Mouse (Mus musculus): ENCODE measurements at regions not wholly inside any gene's neighbourhood (a gene's known extent, or its start where the extent isn't known, plus 50 kb on each side); places are given as distances from the start of the nearest gene placed in this dataset.
"Not testable (repeated sequence)": the region's sequence is repeated elsewhere in the genome, so short reads cannot be mapped to it uniquely, and the experiment has no call there.

DNA sequence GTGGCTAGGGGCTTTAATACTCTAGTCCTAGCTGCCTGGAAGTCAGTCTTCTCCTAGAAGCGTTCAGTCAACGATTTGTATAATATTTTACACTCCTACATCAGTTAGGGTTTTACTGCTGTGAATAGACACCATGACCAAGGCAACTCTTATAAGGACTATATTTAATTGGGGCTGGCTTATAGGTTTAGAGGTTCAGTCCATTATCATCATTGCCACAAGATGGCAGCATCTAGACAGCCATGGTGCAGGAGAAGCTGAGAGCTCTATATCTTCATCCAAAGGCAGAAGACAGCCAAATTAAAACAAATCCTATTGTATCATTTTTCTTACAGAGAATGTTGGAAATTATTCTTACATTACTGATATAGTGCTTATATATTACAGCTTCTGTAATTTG, 167.0 kb upstream of the Ndn start:
- in situ Hi-C loops (cut with MboI, MseI): loop anchor here (5.0 kb wide), 1 partner anchor 73 kb away; no protein-coding TSS in a partner anchor

DNA sequence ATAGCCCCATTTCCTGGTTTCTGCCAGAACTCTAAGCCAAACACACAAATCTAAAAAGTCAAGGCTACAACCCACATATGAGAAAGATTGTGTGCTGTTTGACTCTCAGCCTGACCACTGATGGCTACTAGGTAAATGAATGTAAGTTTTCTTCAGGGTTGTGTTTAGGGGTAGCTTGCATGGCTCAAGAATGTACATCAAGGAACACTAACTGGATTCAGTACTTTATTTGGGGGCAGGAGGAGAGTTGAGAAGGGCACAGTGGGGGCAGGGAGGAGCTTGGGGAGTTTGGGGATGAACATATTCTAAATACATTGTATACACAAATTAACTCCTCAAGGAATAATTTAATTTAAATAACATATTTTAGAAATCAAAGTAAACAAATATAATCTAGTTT, 137.8 kb upstream of the Ndn start:
- in situ Hi-C loops (cut with MboI, MseI): no loop called here

DNA sequence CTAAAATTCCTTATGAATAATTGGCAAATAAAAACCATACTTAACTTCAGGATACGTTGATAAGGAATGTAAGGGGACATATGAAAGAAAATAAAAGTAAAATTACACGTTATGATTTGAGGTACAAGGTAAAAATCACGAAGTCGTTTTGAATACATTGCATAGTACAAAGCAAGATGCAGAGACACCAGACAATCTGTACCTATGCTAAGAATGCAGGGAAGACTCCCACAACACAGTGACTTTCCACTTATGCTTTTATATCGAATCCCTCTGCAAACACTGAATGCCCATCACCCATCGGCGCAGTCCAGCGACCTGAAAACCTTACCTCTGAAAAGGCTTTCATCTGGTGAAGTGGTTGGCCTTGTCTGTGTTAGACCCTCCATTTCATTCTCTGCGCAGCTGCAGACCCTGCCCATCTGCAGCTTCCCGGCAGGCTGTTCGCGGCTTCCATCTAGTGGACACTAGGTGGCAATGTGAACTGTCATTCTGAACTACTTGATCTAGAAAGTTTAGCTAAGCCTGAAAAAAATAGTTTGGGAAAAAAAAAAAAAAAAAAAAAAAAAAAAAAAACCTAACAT, 137.2 kb upstream of the Ndn start:
- in situ Hi-C loops (cut with MboI, MseI): no loop called here

DNA sequence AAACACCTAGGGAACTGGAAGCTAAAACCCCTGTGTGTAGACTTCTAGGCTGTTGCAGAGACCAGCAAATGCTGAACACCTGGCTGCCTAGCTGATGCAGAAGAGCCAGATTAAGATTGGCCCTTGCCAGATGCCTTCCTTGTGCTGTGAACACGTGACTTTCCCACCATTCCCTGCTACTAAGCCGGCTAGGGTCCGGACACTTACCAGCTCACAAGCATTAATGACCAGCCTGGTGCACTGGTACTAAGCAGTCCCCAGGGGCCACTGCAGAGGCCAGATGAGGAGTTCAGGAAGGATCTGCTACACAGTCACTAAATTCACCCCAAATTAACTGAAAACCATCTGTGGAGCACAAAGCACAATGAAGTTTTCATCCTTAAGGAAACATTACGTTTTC, 121.2 kb upstream of the Ndn start:
- in situ Hi-C loops (cut with MboI, MseI): no loop called here

DNA sequence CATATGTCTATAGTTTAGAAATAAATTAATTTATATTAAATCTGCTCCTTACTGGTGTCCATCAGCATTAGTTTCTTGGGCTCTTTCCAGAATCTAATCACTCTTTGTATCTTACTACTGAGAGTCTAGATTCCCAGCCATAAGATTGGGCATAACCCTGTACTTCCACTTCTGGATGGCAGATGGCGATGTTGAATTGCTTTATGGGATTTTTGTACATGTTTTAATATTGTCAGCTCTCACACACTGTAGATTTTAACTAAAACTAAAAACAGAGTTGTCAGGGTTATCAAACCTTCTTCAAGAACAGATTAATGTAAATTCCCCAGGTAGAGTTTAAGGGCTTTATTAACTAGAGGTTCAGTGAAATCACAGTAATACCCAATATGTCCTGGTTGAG, 118.6 kb upstream of the Ndn start:
- in situ Hi-C loops (cut with MboI, MseI): no loop called here

DNA sequence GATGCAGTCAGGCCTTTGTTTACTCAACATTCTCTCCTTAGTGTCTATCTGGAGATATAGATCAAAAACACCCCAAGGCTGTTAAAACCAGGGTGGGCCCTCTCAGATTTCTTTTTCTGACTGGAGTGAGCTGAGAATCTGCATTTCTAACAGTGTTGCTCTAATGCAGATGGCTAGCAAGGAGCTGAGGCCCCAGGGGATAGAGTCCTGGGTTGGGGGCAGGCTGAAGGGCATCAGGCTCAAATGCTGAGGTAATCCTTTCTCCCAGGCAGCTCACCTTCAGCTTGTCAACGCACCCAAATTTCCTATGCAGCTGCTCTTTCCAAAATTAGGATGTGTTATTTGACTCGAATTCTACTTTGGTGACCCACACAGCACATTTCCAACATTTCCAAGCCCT, 115.7 kb upstream of the Ndn start:
- in situ Hi-C loops (cut with MboI, MseI): no loop called here

DNA sequence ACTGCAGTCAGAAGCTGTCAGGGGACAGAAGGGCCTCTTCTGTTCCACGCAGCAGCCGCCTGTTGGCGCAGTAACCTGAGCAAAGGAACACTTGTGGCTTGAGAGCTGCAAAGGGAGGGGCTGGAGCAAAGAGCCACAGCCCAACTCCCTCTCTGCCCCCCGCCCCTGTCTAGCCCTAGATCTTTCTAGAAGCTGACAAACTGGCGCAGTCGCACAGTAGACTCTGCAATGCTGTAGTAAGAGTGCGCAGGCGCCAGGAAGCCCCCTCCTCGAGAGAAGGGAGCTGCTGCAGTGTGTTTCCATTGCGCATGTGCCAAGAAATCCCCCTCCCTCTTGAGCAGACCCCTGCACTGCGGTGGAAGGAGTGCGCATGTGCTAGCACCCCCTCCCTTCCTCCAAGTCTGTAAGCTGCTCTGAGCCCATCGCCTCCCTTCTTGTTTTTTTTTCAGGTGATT, 115.2 kb upstream of the Ndn start:
- in situ Hi-C loops (cut with MboI, MseI): no loop called here

DNA sequence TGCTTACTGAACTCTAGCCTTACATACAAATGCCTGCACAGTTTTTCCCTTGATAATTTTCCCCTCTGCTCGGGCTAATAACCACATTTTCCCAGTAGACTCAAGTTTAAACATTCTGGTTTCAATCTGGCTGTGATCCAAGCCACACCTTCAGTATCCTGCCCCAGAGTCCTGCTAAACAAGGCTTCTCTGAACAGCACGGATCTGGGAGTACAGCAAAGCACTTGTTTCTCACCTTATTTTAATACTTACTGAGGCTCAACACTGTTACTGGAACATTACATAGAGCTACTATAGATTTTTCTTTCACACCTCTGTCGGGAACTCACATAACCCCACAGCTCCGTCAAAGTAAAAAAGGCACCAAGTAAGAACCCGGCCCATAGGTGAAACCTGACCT, 114.3 kb upstream of the Ndn start:
- in situ Hi-C loops (cut with MboI, MseI): no loop called here

DNA sequence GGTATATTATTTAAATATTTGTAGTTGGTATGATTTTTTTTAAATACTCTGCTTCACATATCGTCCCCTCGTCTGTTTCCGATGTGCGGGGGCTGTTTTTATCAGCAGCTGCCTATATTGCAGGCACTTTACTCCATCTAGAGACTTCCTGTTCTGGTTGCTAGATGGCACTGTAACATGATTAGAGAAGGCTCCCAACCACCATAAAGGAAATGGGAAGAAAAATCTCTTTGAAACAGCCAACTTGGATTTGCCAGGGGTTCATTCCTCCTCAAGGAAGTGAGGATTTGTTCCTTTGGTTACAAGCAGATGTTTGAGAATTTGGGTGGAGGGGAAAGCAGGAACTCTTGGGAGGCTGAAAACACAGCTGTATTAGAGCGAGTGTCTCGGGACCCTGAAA, 112.3 kb upstream of the Ndn start:
- in situ Hi-C loops (cut with MboI, MseI): no loop called here

DNA sequence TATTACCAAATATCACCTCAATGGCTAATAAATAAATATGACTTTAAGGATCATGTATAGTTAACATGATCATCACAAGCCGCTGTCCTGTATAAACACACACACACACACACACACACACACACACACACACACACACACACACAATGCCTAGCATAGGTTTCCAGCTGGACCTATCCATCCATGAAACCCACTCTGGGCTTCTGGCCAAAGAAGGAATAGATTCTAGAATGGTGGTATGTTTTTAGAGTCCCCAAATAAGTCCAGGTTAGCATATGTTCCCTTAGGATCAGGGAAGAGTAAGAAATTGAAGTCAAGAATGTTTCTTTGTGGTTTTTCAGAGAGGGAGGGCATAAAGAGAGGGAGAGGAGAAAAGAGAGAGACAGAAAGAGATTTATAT, 110.6 kb upstream of the Ndn start:
- in situ Hi-C loops (cut with MboI, MseI): no loop called here

DNA sequence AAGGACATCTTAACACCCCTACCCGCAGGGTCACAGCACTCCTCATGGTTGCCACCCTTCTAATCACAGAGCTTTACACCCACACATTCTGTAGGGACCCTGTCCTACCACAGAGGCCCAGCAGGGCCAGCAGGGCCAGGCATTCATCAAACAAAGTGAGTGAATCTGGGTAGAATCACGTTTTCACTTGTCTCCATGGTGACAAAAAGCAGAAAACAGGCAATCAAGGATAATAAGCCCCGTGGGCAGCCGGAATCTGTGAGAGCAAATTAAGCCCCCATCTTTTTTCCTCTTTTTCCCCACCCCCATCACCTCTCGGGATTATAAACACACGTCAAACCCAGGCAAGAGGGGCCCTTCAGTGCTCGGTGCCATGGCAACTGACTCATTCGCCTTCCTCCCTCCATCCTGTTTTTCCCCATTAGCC, 84.7 kb upstream of the Ndn start:
- in situ Hi-C loops (cut with MboI, MseI): no loop called here

DNA sequence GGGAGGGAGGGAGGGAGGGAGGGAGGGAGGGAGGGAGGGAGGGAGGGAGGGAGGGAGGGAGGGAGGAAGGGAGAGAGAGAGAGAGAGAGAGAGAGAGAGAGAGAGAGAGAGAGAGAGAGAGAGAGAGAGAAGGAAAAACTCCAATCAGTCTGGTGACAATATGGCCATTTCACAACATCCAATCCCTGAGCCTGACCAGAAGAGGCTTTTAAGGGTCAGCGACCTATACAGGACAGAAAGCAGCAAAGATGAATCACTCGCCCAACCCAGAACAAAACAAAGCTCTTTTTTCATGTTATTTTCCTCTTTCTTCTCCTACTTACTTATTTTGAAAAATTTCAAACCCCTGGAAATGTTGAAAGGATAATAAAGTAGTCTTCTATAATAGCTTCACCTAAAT, 84.2 kb upstream of the Ndn start:
- in situ Hi-C loops (cut with MboI, MseI): not testable (repeated sequence)

DNA sequence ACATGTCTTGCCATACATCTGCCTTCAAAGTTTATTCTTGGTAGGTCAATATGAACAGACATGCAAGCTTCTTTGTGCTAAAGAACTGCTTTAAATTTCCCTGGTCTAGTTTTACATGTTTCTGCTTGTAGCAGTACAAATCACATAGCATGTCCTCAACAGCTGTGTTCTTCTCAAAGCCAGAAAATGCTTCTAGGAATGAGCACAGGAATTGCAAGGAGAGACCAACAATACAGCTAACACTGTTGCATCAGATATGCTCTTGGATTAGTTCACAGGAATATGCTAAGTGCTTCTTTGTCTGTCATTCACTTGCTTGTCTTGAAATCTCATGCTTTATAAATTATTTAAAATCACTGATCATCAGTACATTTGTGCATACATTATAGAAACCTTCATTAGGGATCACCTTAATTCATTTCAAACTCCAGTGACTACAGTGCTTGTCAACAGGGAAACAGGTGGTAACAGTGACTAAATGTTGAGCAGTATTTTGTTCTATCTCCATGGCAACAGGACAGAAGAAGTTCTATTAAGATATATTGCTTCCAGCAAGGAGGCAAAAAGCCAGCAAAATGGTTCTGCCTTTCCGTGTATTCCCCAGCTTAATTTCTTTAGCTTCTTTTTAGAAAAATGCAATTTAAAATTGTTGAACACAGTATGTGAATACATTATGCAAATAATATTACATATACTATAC, 77.1 kb upstream of the Ndn start:
- in situ Hi-C loops (cut with MboI, MseI): no loop called here

DNA sequence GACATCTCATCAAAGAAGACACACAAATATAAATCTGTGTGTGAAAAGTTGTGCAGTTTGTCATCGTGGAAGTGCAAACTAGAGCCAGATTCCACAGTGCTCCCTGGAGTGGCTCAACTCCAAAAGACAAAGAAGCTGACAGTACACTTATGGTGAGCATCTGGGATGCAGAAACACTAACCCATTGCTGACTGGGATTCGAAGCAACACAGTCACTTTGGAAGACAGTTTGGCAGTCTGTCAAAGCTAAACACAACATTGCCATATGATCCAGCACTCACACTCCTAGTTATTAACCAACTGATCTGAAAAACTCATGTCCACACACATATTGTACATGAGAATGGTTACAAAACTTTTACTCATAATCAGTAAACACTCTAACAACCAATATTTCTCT, 70.2 kb upstream of the Ndn start:
- in situ Hi-C loops (cut with MboI, MseI): no loop called here

DNA sequence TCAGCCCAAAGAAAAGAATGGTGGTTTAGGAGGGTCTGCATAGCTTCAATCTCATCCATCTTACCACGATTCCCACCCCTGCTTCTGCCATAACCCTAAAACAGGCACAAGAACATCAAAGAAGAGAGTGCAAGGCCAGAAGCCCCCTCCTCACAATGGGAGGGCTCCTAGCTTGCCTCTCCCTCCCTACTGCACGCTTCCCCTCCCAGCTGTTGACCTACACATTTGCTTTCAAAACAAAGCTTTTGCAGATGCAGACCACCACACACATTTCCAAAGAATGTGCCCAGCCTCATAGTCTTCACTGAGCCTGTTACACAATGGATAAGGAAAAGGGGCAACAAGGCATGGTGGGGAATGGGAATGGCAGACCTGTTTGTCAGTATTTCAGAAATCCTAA, 67.9 kb upstream of the Ndn start:
- in situ Hi-C loops (cut with MboI, MseI): no loop called here

DNA sequence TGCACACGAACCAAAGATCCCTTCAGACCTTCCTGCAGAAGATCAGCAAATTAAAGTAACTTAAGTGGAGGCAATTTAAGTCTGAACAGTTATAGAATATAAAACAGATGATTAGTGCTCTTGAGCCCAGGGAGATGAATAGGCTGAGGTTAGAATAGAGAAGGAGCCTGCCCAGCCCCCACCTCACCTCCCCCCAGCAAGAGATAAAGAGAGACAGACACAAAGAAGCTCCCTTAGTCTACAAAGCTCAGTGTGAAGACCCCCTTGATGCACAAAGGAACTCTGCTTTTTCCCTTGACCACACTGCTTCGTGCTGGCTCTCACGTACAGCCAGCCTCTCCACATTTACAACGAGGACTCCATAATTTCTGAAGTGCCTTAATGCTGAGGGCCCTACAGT, 67.3 kb upstream of the Ndn start:
- in situ Hi-C loops (cut with MboI, MseI): no loop called here

All from regulatory T cell (primary cell).